Mouse (Mus musculus) CD4-positive helper T cell, adult 2 months (primary cell): Measurements from ENCODE around the gene Tmc7.

ENCODE experiments used
- DNase-seq: peaks from one replicate; pipeline ENCODE4 v3.0.0-alpha.2; 2012; ENCODE audit warnings: low read depth, missing footprints, low spot score

Tmc7 gene

GRCm38 (mm10) chr7:118503844-118504243 lies 80.7 kb downstream of the Tmc7 start:
- no peak for DNase-seq

GRCm38 (mm10) chr7:118502333-118502732 lies 82.2 kb downstream of the Tmc7 start:
- DNase-seq = no peak

GRCm38 (mm10) chr7:118499784-118500435 lies 84.6 kb downstream of the Tmc7 start:
- DNase-seq = no peak

GRCm38 (mm10) chr7:118498984-118499783 lies 85.4 kb downstream of the Tmc7 start:
- DNase-seq = no peak

GRCm38 (mm10) chr7:118494892-118495579 lies 89.5 kb downstream of the Tmc7 start:
- DNase-seq = no peak

- DNase-seq = no peak
Observed at GRCm38 (mm10) chr7:118493892-118494291, 90.6 kb downstream of the Tmc7 start.

GRCm38 (mm10) chr7:118491431-118492147 lies 92.9 kb downstream of the Tmc7 start, which contains the start of gene Itpripl2:
TSS of gene Itpripl2 (minus strand) at chr7:118491975.
- DNase-seq = peak; percentile 60

- DNase-seq = no peak
Observed at GRCm38 (mm10) chr7:118490666-118491430, 93.7 kb downstream of the Tmc7 start.

GRCm38 (mm10) chr7:118489706-118490665 lies 94.5 kb downstream of the Tmc7 start:
- no peak for DNase-seq

GRCm38 (mm10) chr7:118488060-118488664 lies 96.4 kb downstream of the Tmc7 start:
- no peak for DNase-seq

- DNase-seq = no peak
Observed at GRCm38 (mm10) chr7:118486917-118487316, 97.6 kb downstream of the Tmc7 start.
